Mouse (Mus musculus): ENCODE data around the gene Supt4a.

DNA sequence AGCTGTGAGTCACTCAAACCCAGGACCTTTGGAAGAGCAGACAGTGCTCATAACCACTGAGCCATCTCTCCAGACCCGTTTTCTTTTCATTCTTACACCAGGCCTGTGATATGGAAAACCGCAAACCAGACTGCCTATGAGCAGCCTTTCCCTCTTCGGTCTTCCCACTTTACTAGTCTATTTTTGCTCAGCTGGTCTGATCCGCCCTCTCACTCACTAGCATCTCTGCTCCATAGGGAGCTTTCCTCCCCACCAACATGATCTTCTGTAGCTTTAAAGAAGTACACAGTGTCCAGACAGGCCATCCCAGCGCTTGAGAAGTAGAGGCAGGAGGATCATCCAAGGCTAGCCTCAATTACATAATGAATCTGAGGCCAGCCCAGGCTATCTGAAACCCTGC lies 28.4 kb upstream of the Supt4a start:
- TF ChIP-seq CTCF (IDR thresholded peaks at IDR 0.05; ENCODE audit: extremely low read depth, insufficient read depth, insufficient read length, insufficient replicate concordance) (no peak), POLR2A (IDR thresholded peaks at IDR 0.05; ENCODE audit: low read depth, low read length) (no peak)
